Mouse (Mus musculus) cerebellum, adult 8-10 months (tissue): Measurements from ENCODE around the gene Dpep1.

ENCODE experiments used
- DNase-seq: peaks from one replicate; pipeline ENCODE4 v3.0.0; 2022

Gene Dpep1

GRCm38 (mm10) chr8:123250940-123251339 lies 64.9 kb downstream of the Dpep1 start:
- DNase-seq = no peak
